Mouse (Mus musculus) stomach, embryonic 14.5 days (tissue): ENCODE measurements around the gene Ppm1f. TPM values are rescaled to one million over a fixed set of nuclear protein-coding genes. Genes with fewer than 3 reads are reported as not detected.
"Not testable (repeated sequence)": the region's sequence is repeated elsewhere in the genome, so short reads cannot be mapped to it uniquely, and the experiment has no call there.

Source experiments
- ATAC-seq: fragments of 200-750 bp; cut with Nextera tagmentation; 2 replicates; pipeline ENCODE4 v1.8.0; 2017; ENCODE audit warnings: low read depth, moderate TSS enrichment; ENCODE audit not compliant: insufficient number of reproducible peaks, insufficient read depth, low FRiP score
- H3K27ac ChIP-seq: fragments of 300-500 bp; sonication (generic); 2 replicates; pipeline ENCODE4 v1.5.1; 2014; ENCODE audit warnings: mild to moderate bottlenecking, low read length, moderate library complexity, mixed read lengths
- H3K27me3 ChIP-seq: fragments of 300-500 bp; sonication (generic); 2 replicates; pipeline ENCODE4 v1.6.1; 2014; ENCODE audit warnings: low read length, control low read depth, mixed read lengths; ENCODE audit not compliant: control insufficient read depth, insufficient read depth
- H3K36me3 ChIP-seq: fragments of 300-500 bp; sonication (generic); 2 replicates; pipeline ENCODE4 v1.6.1; 2014; ENCODE audit warnings: mild to moderate bottlenecking, control low read depth, low read length, moderate library complexity, mixed read lengths; ENCODE audit not compliant: control insufficient read depth, insufficient read depth
- H3K4me1 ChIP-seq: fragments of 300-500 bp; sonication (generic); 2 replicates; pipeline ENCODE4 v1.6.1; 2014; ENCODE audit warnings: low read length, control low read depth, mixed read lengths; ENCODE audit not compliant: control insufficient read depth, insufficient read depth
- H3K4me2 ChIP-seq: fragments of 300-500 bp; sonication (generic); replicated peaks from 2 replicates; pipeline ENCODE4 v1.6.1; 2014; ENCODE audit warnings: low read depth, low read length, control low read depth
- H3K4me3 ChIP-seq: fragments of 300-500 bp; sonication (generic); 2 replicates; pipeline ENCODE4 v1.5.1; 2014; ENCODE audit warnings: low read depth, low read length, control low read depth
- H3K9ac ChIP-seq: fragments of 300-500 bp; sonication (generic); replicated peaks from 2 replicates; pipeline ENCODE4 v1.6.1; 2014; ENCODE audit warnings: low read depth, mild to moderate bottlenecking, control low read depth, low read length, moderate library complexity, mixed read lengths
- H3K9me3 ChIP-seq: fragments of 300-500 bp; sonication (generic); 2 replicates; pipeline ENCODE4 v1.6.1; 2016; ENCODE audit warnings: low read depth, low read length, control low read depth; ENCODE audit not compliant: control insufficient read depth
- WGBS: fragments of 180-500 bp; shearing (Covaris S2); extraction: QIAGEN DNeasy Blood & Tissue Kit; methylation state at CpG from one replicate; pipeline ENCODE4 v1.1.7; 2014; 5-methylcytosine and 5-hydroxymethylcytosine counted together
- polyA plus RNA-seq: library from polyadenylated mRNA; unstranded; fragments of >200 nt; fragmentation: Nextera tagmentation; extraction: Ambion mirVana; gene quantifications from 2 replicates; pipeline ENCODE4 v1.2.1, GENCODE M21; 2014

The Ppm1f gene
- 14.8 and 16.5 TPM in 2 replicates for polyA plus RNA-seq

- H3K27ac ChIP-seq, result peak within 1 kb of the TSS; percentile 58; the same call in 1 of the 2 replicates
- peak within 1 kb of the TSS; percentile 89 for H3K4me2 ChIP-seq
- H3K4me1 ChIP-seq, result peaks cover 6% of the 10 kb centered on the region; the same call in 1 of the 2 replicates
- H3K27me3 ChIP-seq, result no peaks in the 10 kb centered on the region
- peak within 1 kb of the TSS; percentile 59 for H3K4me3 ChIP-seq
- peak; percentile 90 for ATAC-seq
- WGBS, result under 1% methylated on average over 29 of the region's 29 CpGs
- H3K36me3 ChIP-seq, result peaks cover 17% of the 10 kb centered on the region
- no peaks in the 10 kb centered on the region for H3K9me3 ChIP-seq
- peak within 1 kb of the TSS; percentile 71 for H3K9ac ChIP-seq
Measured at GRCm38 (mm10) chr16:16896382-16897055, at the start of gene Ppm1f. Gene Ppm1f, plus strand, starts transcription at chr16:16896469.

GRCm38 (mm10) chr16:16849196-16849595 lies 47.1 kb upstream of the Ppm1f start:
- no peak for ATAC-seq
- Histone ChIP-seq H3K27ac (no peak overlapping the region), H3K4me1 (no peaks in the 10 kb centered on the region), H3K27me3 (no peaks in the 10 kb centered on the region), H3K4me3 (no peak overlapping the region), H3K4me2 (no peak overlapping the region), H3K36me3 (no peaks in the 10 kb centered on the region), H3K9me3 (no peaks in the 10 kb centered on the region), H3K9ac (no peak overlapping the region)

GRCm38 (mm10) chr16:16852411-16852810 lies 43.9 kb upstream of the Ppm1f start:
- WGBS, result 87% methylated on average over 3 of the region's 3 CpGs
- no peak for ATAC-seq

GRCm38 (mm10) chr16:16854836-16855235 lies 41.4 kb upstream of the Ppm1f start:
- Histone ChIP-seq H3K9me3 (no peaks in the 10 kb centered on the region), H3K27ac (no peak overlapping the region), H3K4me1 (no peaks in the 10 kb centered on the region), H3K4me2 (no peak overlapping the region), H3K4me3 (no peak overlapping the region), H3K36me3 (no peaks in the 10 kb centered on the region), H3K9ac (no peak overlapping the region), H3K27me3 (no peaks in the 10 kb centered on the region)
- no peak for ATAC-seq
- WGBS, result 30% methylated on average over 6 of the region's 6 CpGs

More at GRCm38 (mm10) chr16:16852411-16852810, 43.9 kb upstream of the Ppm1f start:
- Histone ChIP-seq H3K4me1 (no peaks in the 10 kb centered on the region), H3K4me3 (no peak overlapping the region), H3K27me3 (no peaks in the 10 kb centered on the region), H3K9me3 (no peaks in the 10 kb centered on the region), H3K9ac (no peak overlapping the region), H3K36me3 (no peaks in the 10 kb centered on the region), H3K4me2 (no peak overlapping the region), H3K27ac (no peak overlapping the region)

GRCm38 (mm10) chr16:16855541-16855940 lies 40.7 kb upstream of the Ppm1f start:
- Histone ChIP-seq H3K27me3 (no peaks in the 10 kb centered on the region), H3K4me3 (no peak overlapping the region), H3K4me1 (no peaks in the 10 kb centered on the region), H3K9ac (no peak overlapping the region), H3K4me2 (no peak overlapping the region), H3K9me3 (no peaks in the 10 kb centered on the region), H3K36me3 (no peaks in the 10 kb centered on the region), H3K27ac (no peak overlapping the region)
- WGBS, result 84% methylated on average over 1 of the region's 1 CpGs
- ATAC-seq, result no peak

- not testable (repeated sequence) for H3K9me3 ChIP-seq, H3K27ac ChIP-seq, H3K9ac ChIP-seq, H3K4me2 ChIP-seq, H3K27me3 ChIP-seq, H3K4me1 ChIP-seq, H3K4me3 ChIP-seq, H3K36me3 ChIP-seq, ATAC-seq
- WGBS, result 82% methylated on average over 9 of the region's 9 CpGs
Measured at GRCm38 (mm10) chr16:16856054-16856453, 40.2 kb upstream of the Ppm1f start.

- 75% methylated on average over 13 of the region's 13 CpGs for WGBS
Measured at GRCm38 (mm10) chr16:16856731-16857476, 39.4 kb upstream of the Ppm1f start.

GRCm38 (mm10) chr16:16862288-16862687 lies 34.0 kb upstream of the Ppm1f start:
- H3K4me1 ChIP-seq, result 0 out of 2 replicates have a peak, but pooled peaks cover 5% of the 10 kb centered on the region
- WGBS, result 72% methylated on average over 3 of the region's 3 CpGs
- H3K9me3 ChIP-seq, result no peaks in the 10 kb centered on the region
- no peaks in the 10 kb centered on the region for H3K36me3 ChIP-seq
- H3K4me3 ChIP-seq, result no peak overlapping the region
- ATAC-seq, result no peak
- H3K9ac ChIP-seq, result no peak overlapping the region
- no peak overlapping the region for H3K4me2 ChIP-seq
- no peaks in the 10 kb centered on the region for H3K27me3 ChIP-seq
- H3K27ac ChIP-seq, result no peak overlapping the region

More at GRCm38 (mm10) chr16:16856731-16857476, 39.4 kb upstream of the Ppm1f start:
- no peaks in the 10 kb centered on the region for H3K36me3 ChIP-seq
- ATAC-seq, result no peak
- no peak overlapping the region for H3K4me3 ChIP-seq
- no peak overlapping the region for H3K9ac ChIP-seq
- H3K4me1 ChIP-seq, result no peaks in the 10 kb centered on the region
- no peaks in the 10 kb centered on the region for H3K27me3 ChIP-seq
- H3K9me3 ChIP-seq, result no peaks in the 10 kb centered on the region
- no peak overlapping the region for H3K27ac ChIP-seq
- no peak overlapping the region for H3K4me2 ChIP-seq
